Mouse (Mus musculus) lung, adult 2 months (tissue): Measurements from ENCODE around the gene Gm21972.

Experiments used
- CTCF ChIP-seq: fragments of 200-500 bp; IDR thresholded peaks from 2 replicates; pipeline ENCODE4 v1.5.1; 2011; ENCODE audit warnings: mild to moderate bottlenecking, low read length, control low read depth; ENCODE audit not compliant: insufficient read depth
- POLR2A ChIP-seq: fragments of 200-500 bp; IDR thresholded peaks from 2 replicates; pipeline ENCODE4 v1.6.1; 2011; ENCODE audit warnings: low read depth, mild to moderate bottlenecking, control low read depth, low read length, borderline replicate concordance; ENCODE audit errors: extremely low read depth

DNA sequence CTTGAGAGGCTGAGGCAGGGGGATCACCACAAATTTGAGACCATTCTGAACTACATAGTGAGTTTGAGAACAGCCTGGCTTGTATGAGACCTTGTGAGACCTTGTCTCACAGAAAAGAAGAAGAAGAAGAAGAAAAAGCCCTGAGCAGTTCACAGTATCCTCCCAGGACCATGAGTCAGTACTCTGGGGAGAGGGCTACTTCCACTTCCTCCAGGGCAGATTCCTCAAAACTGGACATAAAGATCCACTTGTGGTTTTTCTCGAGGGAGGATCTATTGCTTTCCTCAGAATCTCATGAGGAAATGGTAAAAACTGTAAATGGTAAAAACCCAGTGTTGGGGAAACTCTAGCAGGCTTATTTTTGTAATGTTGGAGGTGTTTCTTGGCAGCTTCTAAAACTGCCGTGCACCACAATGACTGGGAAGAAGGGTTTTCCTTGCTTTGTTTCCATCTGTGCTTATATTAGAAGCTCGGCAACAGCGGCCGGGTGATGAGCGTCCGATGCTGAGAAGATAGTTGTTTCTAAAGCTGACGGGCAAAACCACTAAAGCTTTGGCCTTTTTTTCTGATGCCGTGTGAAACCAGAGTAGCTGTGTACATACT is 69.3 kb downstream of the Gm21972 start:
- TF ChIP-seq CTCF: no peak
- no peak for TF ChIP-seq POLR2A
